Mouse (Mus musculus): ENCODE measurements at regions not wholly inside any gene's neighbourhood (a gene's known extent, or its start where the extent isn't known, plus 50 kb on each side); places are given as distances from the start of the nearest gene placed in this dataset.

- in situ Hi-C loops (cut with MboI; ENCODE audit: low sequenced_read_pairs in 2 of 2, unreplicated experiment in 2 of 2) = loop anchor here in 1 of 2 experiments (25.0 kb wide), 3 partner anchors 428 to 1122 kb away; no protein-coding TSS in a partner anchor
- no peak for TF ChIP-seq ZC3H11A (IDR thresholded peaks at IDR 0.05; ENCODE audit: borderline replicate concordance, low read depth, low read length)
- no peak for TF ChIP-seq ZNF384 (IDR thresholded peaks at IDR 0.05; ENCODE audit: low read depth, low read length)
- no peak for TF ChIP-seq CHD2 (IDR thresholded peaks at IDR 0.05; ENCODE audit: low read depth, low read length)
- TF ChIP-seq HCFC1 (IDR thresholded peaks at IDR 0.05; ENCODE audit: borderline replicate concordance, insufficient read depth, low read length) = no peak
- no peak for TF ChIP-seq MAFK (IDR thresholded peaks at IDR 0.05; ENCODE audit: insufficient read depth, low read depth, low read length)
- no peaks in the 10 kb centered on the region for H3K9me3 ChIP-seq (ENCODE audit: control insufficient read depth, insufficient read depth, low read depth, low read length)
- H3K27ac ChIP-seq (ENCODE audit: insufficient read depth, low read depth, low read length, poor library complexity, severe bottlenecking) = no peak overlapping the region
- H3K9ac ChIP-seq (ENCODE audit: insufficient read depth, low read depth, low read length, poor library complexity, severe bottlenecking) = no peak overlapping the region
- no peak overlapping the region for H3K4me3 ChIP-seq (ENCODE audit: insufficient read depth in 1 of 2, low read depth in 1 of 2, low read length in 2 of 2, poor library complexity in 1 of 2, severe bottlenecking in 1 of 2)
- no peaks in the 10 kb centered on the region for H3K36me3 ChIP-seq (ENCODE audit: control insufficient read depth, insufficient read depth, low read length, poor library complexity, severe bottlenecking)
- peaks cover 0 to 2% of the 10 kb centered on the region in 2 experiments; a peak in 1 of 4 replicates for H3K4me1 ChIP-seq (ENCODE audit: control insufficient read depth in 2 of 2, insufficient read depth in 2 of 2, low read length in 2 of 2, poor library complexity in 1 of 2)
- no peak for DNase-seq (ENCODE audit: low read depth, low spot score)
These were observed 414.0 kb downstream of the Zfp536 start for GRCm38 (mm10) chr7:37359473-37359872.

- Histone ChIP-seq H3K4me1 (ENCODE audit: control insufficient read depth in 2 of 2, insufficient read depth in 2 of 2, low read length in 2 of 2, poor library complexity in 1 of 2) (peaks cover 0 to 2% of the 10 kb centered on the region in 2 experiments; a peak in 1 of 4 replicates), H3K9me3 (ENCODE audit: control insufficient read depth, insufficient read depth, low read depth, low read length) (no peaks in the 10 kb centered on the region), H3K4me3 (ENCODE audit: insufficient read depth in 1 of 2, low read depth in 1 of 2, low read length in 2 of 2, poor library complexity in 1 of 2, severe bottlenecking in 1 of 2) (no peak overlapping the region), H3K27ac (ENCODE audit: insufficient read depth, low read depth, low read length, poor library complexity, severe bottlenecking) (no peak overlapping the region), H3K36me3 (ENCODE audit: control insufficient read depth, insufficient read depth, low read length, poor library complexity, severe bottlenecking) (no peaks in the 10 kb centered on the region), H3K9ac (ENCODE audit: insufficient read depth, low read depth, low read length, poor library complexity, severe bottlenecking) (no peak overlapping the region)
- DNase-seq (ENCODE audit: low read depth, low spot score) = no peak
- TF ChIP-seq ZNF384 (IDR thresholded peaks at IDR 0.05; ENCODE audit: low read depth, low read length) (peak; percentile 97), CHD2 (IDR thresholded peaks at IDR 0.05; ENCODE audit: low read depth, low read length) (no peak), ZC3H11A (IDR thresholded peaks at IDR 0.05; ENCODE audit: borderline replicate concordance, low read depth, low read length) (0 out of 2 replicates have a peak, but pooled peaks have one; percentile 6)
- in situ Hi-C loops (cut with MboI; ENCODE audit: low sequenced_read_pairs in 2 of 2, unreplicated experiment in 2 of 2) = loop anchor here in 1 of 2 experiments (25.0 kb wide), 3 partner anchors 427 to 1123 kb away; no protein-coding TSS in a partner anchor
These were observed 413.3 kb downstream of the Zfp536 start for GRCm38 (mm10) chr7:37360171-37360570.

- Histone ChIP-seq H3K27ac (ENCODE audit: insufficient read depth, low read depth, low read length, poor library complexity, severe bottlenecking) (no peak overlapping the region), H3K9ac (ENCODE audit: insufficient read depth, low read depth, low read length, poor library complexity, severe bottlenecking) (peak overlapping the region; percentile 1; the same call in 1 of the 2 replicates), H3K4me1 (ENCODE audit: control insufficient read depth in 2 of 2, insufficient read depth in 2 of 2, low read length in 2 of 2, poor library complexity in 1 of 2) (peaks cover 0 to 2% of the 10 kb centered on the region in 2 experiments; a peak in 1 of 4 replicates), H3K9me3 (ENCODE audit: control insufficient read depth, insufficient read depth, low read depth, low read length) (no peaks in the 10 kb centered on the region), H3K4me3 (ENCODE audit: insufficient read depth in 1 of 2, low read depth in 1 of 2, low read length in 2 of 2, poor library complexity in 1 of 2, severe bottlenecking in 1 of 2) (0 out of 4 replicates have a peak overlapping the region, but pooled peaks of 1 of the 2 experiments have one; percentile 16), H3K36me3 (ENCODE audit: control insufficient read depth, insufficient read depth, low read length, poor library complexity, severe bottlenecking) (no peaks in the 10 kb centered on the region)
- no peak for DNase-seq (ENCODE audit: low read depth, low spot score)
- in situ Hi-C loops (cut with MboI; ENCODE audit: low sequenced_read_pairs in 2 of 2, unreplicated experiment in 2 of 2) = loop anchor here in 1 of 2 experiments (25.0 kb wide), 3 partner anchors 425 to 1125 kb away; no protein-coding TSS in a partner anchor
- no peak for TF ChIP-seq ZNF384 (IDR thresholded peaks at IDR 0.05; ENCODE audit: low read depth, low read length)
- no peak for TF ChIP-seq HCFC1 (IDR thresholded peaks at IDR 0.05; ENCODE audit: borderline replicate concordance, insufficient read depth, low read length)
- no peak for TF ChIP-seq ZC3H11A (IDR thresholded peaks at IDR 0.05; ENCODE audit: borderline replicate concordance, low read depth, low read length)
- no peak for TF ChIP-seq MAFK (IDR thresholded peaks at IDR 0.05; ENCODE audit: insufficient read depth, low read depth, low read length)
- no peak for TF ChIP-seq CHD2 (IDR thresholded peaks at IDR 0.05; ENCODE audit: low read depth, low read length)
These were observed 411.5 kb downstream of the Zfp536 start for GRCm38 (mm10) chr7:37361802-37362441.

GRCm38 (mm10) chr7:37362879-37363278 is 410.6 kb downstream of the Zfp536 start:
- no peak for TF ChIP-seq ZNF384 (IDR thresholded peaks at IDR 0.05; ENCODE audit: low read depth, low read length)
- TF ChIP-seq ZC3H11A (IDR thresholded peaks at IDR 0.05; ENCODE audit: borderline replicate concordance, low read depth, low read length) = no peak
- TF ChIP-seq HCFC1 (IDR thresholded peaks at IDR 0.05; ENCODE audit: borderline replicate concordance, insufficient read depth, low read length) = no peak
- no peak for TF ChIP-seq MAFK (IDR thresholded peaks at IDR 0.05; ENCODE audit: insufficient read depth, low read depth, low read length)
- TF ChIP-seq CHD2 (IDR thresholded peaks at IDR 0.05; ENCODE audit: low read depth, low read length) = no peak
- Histone ChIP-seq H3K9ac (ENCODE audit: insufficient read depth, low read depth, low read length, poor library complexity, severe bottlenecking) (no peak overlapping the region), H3K9me3 (ENCODE audit: control insufficient read depth, insufficient read depth, low read depth, low read length) (no peaks in the 10 kb centered on the region), H3K4me1 (ENCODE audit: control insufficient read depth in 2 of 2, insufficient read depth in 2 of 2, low read length in 2 of 2, poor library complexity in 1 of 2) (0 out of 4 replicates have a peak, but pooled peaks cover 0 to 2% of the 10 kb centered on the region in 2 experiments), H3K36me3 (ENCODE audit: control insufficient read depth, insufficient read depth, low read length, poor library complexity, severe bottlenecking) (no peaks in the 10 kb centered on the region), H3K27ac (ENCODE audit: insufficient read depth, low read depth, low read length, poor library complexity, severe bottlenecking) (no peak overlapping the region), H3K4me3 (ENCODE audit: insufficient read depth in 1 of 2, low read depth in 1 of 2, low read length in 2 of 2, poor library complexity in 1 of 2, severe bottlenecking in 1 of 2) (no peak overlapping the region)
- DNase-seq (ENCODE audit: low read depth, low spot score) = no peak
- in situ Hi-C loops (cut with MboI; ENCODE audit: low sequenced_read_pairs in 2 of 2, unreplicated experiment in 2 of 2) = loop anchor here in 1 of 2 experiments (25.0 kb wide), 3 partner anchors 424 to 1126 kb away; no protein-coding TSS in a partner anchor
